Mouse (Mus musculus) c-Kit-positive CD71-negative TER-119-negative erythroid progenitor cells, embryonic 14.5 days (primary cell): ENCODE measurements around the gene Prkd3.
A peak's percentile ranks its signal among the peaks of the same experiment; 100 is the strongest.

ENCODE experiments used
- DNase-seq: peaks from one replicate; pipeline ENCODE4 v3.0.0-alpha.2; 2013; ENCODE audit warnings: low read depth

Prkd3 gene

GRCm38 (mm10) chr17:79020208-79020983 is at the start of gene Prkd3:
Prkd3 (minus strand) TSS chr17:79020816.
- DNase-seq, result no peak

GRCm38 (mm10) chr17:79069766-79070480 is 49.3 kb upstream of the Prkd3 start:
- no peak for DNase-seq

GRCm38 (mm10) chr17:79069019-79069418 is 48.4 kb upstream of the Prkd3 start:
- DNase-seq, result no peak

GRCm38 (mm10) chr17:79068581-79068980 is 48.0 kb upstream of the Prkd3 start:
- DNase-seq, result no peak

- DNase-seq, result no peak
Measured at GRCm38 (mm10) chr17:79064250-79064649, 43.6 kb upstream of the Prkd3 start.

GRCm38 (mm10) chr17:79060221-79060620 is 39.6 kb upstream of the Prkd3 start:
- no peak for DNase-seq

GRCm38 (mm10) chr17:79058271-79058670 is 37.7 kb upstream of the Prkd3 start:
- no peak for DNase-seq

GRCm38 (mm10) chr17:79052088-79052812 is 31.6 kb upstream of the Prkd3 start:
- DNase-seq, result peak; percentile 41

GRCm38 (mm10) chr17:79051606-79052005 is 31.0 kb upstream of the Prkd3 start, which contains the start of gene Qpct:
Qpct (plus strand) TSS chr17:79051906.
- DNase-seq, result no peak

GRCm38 (mm10) chr17:79043705-79044104 is 23.1 kb upstream of the Prkd3 start:
- DNase-seq, result no peak

- DNase-seq, result no peak
Measured at GRCm38 (mm10) chr17:79039660-79040059, 19.0 kb upstream of the Prkd3 start.

- no peak for DNase-seq
Measured at GRCm38 (mm10) chr17:79032782-79033181, 12.2 kb upstream of the Prkd3 start.

- no peak for DNase-seq
Measured at GRCm38 (mm10) chr17:79031569-79031968, 11.0 kb upstream of the Prkd3 start.

GRCm38 (mm10) chr17:79029226-79029625 is 8.6 kb upstream of the Prkd3 start:
- DNase-seq, result no peak

- no peak for DNase-seq
Measured at GRCm38 (mm10) chr17:79024544-79024943, 3.9 kb upstream of the Prkd3 start.

- DNase-seq, result no peak
Measured at GRCm38 (mm10) chr17:79022746-79023145, 2.1 kb upstream of the Prkd3 start.

- no peak for DNase-seq
Measured at GRCm38 (mm10) chr17:79020984-79021335, 344 bp upstream of the Prkd3 start.

- no peak for DNase-seq
Measured at GRCm38 (mm10) chr17:79019726-79020207, 849 bp downstream of the Prkd3 start.

- DNase-seq, result no peak
Measured at GRCm38 (mm10) chr17:79018422-79018821, 2.2 kb downstream of the Prkd3 start.

- no peak for DNase-seq
Measured at GRCm38 (mm10) chr17:79015831-79016230, 4.8 kb downstream of the Prkd3 start.

GRCm38 (mm10) chr17:79014911-79015685 is 5.5 kb downstream of the Prkd3 start:
- DNase-seq, result no peak

GRCm38 (mm10) chr17:79013625-79014024 is 7.0 kb downstream of the Prkd3 start:
- no peak for DNase-seq
